In genomic region chr1:131573721-131574120, GRCm38 (mm10) we compare ENCODE assay signal across 8 mouse cellular contexts. TPM values are rescaled to one million over a fixed set of nuclear protein-coding genes. Genes with fewer than 3 reads are reported as not detected.
A peak's percentile ranks its signal among the peaks of the same experiment; 100 is the strongest.
DNase-seq lines count a peak whose midpoint lies in the region; ATAC-seq lines count a peak whose summit lies in the region.

No protein-coding gene starts in this region.

- no peaks in the 10 kb centered on the region for H3K9me3 ChIP-seq in hindbrain, embryonic 11.5 days (ENCODE audit: control insufficient read depth, low read length)
- no peaks in the 10 kb centered on the region for H3K9me3 ChIP-seq in hindbrain, embryonic 12.5 days (replicated peaks)
- H3K9me3 ChIP-seq in embryonic facial prominence, embryonic 14.5 days (ENCODE audit: control insufficient read depth, low read length) = no peaks in the 10 kb centered on the region
- no peaks in the 10 kb centered on the region for H3K9me3 ChIP-seq in liver, embryonic 15.5 days (replicated peaks)

- WGBS in hindbrain, embryonic 11.5 days = 94% methylated on average over 14 of the region's 14 CpGs
- 92% methylated on average over 14 of the region's 14 CpGs for WGBS in hindbrain, embryonic 12.5 days
- 90% methylated on average over 14 of the region's 14 CpGs for WGBS in embryonic facial prominence, embryonic 14.5 days
- WGBS in liver, embryonic 15.5 days (ENCODE audit: insufficient replicate concordance) = 67% methylated on average over 14 of the region's 14 CpGs

- H3K27me3 ChIP-seq in hindbrain, embryonic 11.5 days (ENCODE audit: control insufficient read depth, insufficient read depth, low read length) = no peaks in the 10 kb centered on the region
- no peaks in the 10 kb centered on the region for H3K27me3 ChIP-seq in hindbrain, embryonic 12.5 days
- no peaks in the 10 kb centered on the region for H3K27me3 ChIP-seq in embryonic facial prominence, embryonic 14.5 days (replicated peaks; ENCODE audit: control insufficient read depth, insufficient read depth, low read length)
- H3K27me3 ChIP-seq in liver, embryonic 15.5 days = no peaks in the 10 kb centered on the region

- no peaks in the 10 kb centered on the region for H3K4me1 ChIP-seq in hindbrain, embryonic 11.5 days (replicated peaks; ENCODE audit: control insufficient read depth, insufficient read depth, low read length)
- H3K4me1 ChIP-seq in hindbrain, embryonic 12.5 days = no peaks in the 10 kb centered on the region
- H3K4me1 ChIP-seq in embryonic facial prominence, embryonic 14.5 days (ENCODE audit: control insufficient read depth, insufficient read depth, low read length) = no peaks in the 10 kb centered on the region
- no peaks in the 10 kb centered on the region for H3K4me1 ChIP-seq in liver, embryonic 15.5 days (replicated peaks)

- peak; percentile 70 for DNase-seq in hindbrain, embryonic 11.5 days (ENCODE audit: low spot score)
- peak; percentile 57 for DNase-seq in 3134 (ENCODE audit: extremely low read depth, insufficient read length, low spot score)
- DNase-seq in ES-CJ7 (ENCODE audit: low read depth, low spot score) = peak; percentile 30
- DNase-seq in embryonic facial prominence, embryonic 14.5 days (ENCODE audit: low spot score) = peak; percentile 45
- DNase-seq in cerebellum, adult 11 months = no peak
- DNase-seq in urinary bladder, postnatal 14 days (ENCODE audit: low spot score) = no peak

- H3K4me3 ChIP-seq in hindbrain, embryonic 11.5 days (ENCODE audit: low read depth, low read length) = no peak overlapping the region
- H3K4me3 ChIP-seq in hindbrain, embryonic 12.5 days = no peak overlapping the region
- H3K4me3 ChIP-seq in embryonic facial prominence, embryonic 14.5 days (ENCODE audit: low read depth, low read length) = no peak overlapping the region
- H3K4me3 ChIP-seq in liver, embryonic 15.5 days (replicated peaks) = no peak overlapping the region

- H3K9ac ChIP-seq in hindbrain, embryonic 11.5 days (ENCODE audit: low read depth, low read length) = no peak overlapping the region
- H3K9ac ChIP-seq in hindbrain, embryonic 12.5 days = no peak overlapping the region
- no peak overlapping the region for H3K9ac ChIP-seq in embryonic facial prominence, embryonic 14.5 days (ENCODE audit: low read depth, low read length)
- H3K9ac ChIP-seq in liver, embryonic 15.5 days = no peak overlapping the region

- no peak for ATAC-seq in hindbrain, embryonic 11.5 days (ENCODE audit: low FRiP score)
- no peak for ATAC-seq in hindbrain, embryonic 12.5 days (ENCODE audit: low FRiP score)
- ATAC-seq in embryonic facial prominence, embryonic 14.5 days (ENCODE audit: low read depth) = no peak
- ATAC-seq in liver, embryonic 15.5 days (ENCODE audit: insufficient read depth) = peak; percentile 94

- no peak overlapping the region for H3K4me2 ChIP-seq in hindbrain, embryonic 11.5 days (replicated peaks; ENCODE audit: low read depth, low read length)
- H3K4me2 ChIP-seq in hindbrain, embryonic 12.5 days (replicated peaks) = no peak overlapping the region
- H3K4me2 ChIP-seq in embryonic facial prominence, embryonic 14.5 days (ENCODE audit: low read depth, low read length) = no peak overlapping the region
- H3K4me2 ChIP-seq in liver, embryonic 15.5 days = no peak overlapping the region

- no peaks in the 10 kb centered on the region for H3K36me3 ChIP-seq in hindbrain, embryonic 11.5 days (ENCODE audit: control insufficient read depth, insufficient read depth, low read length)
- H3K36me3 ChIP-seq in hindbrain, embryonic 12.5 days = no peaks in the 10 kb centered on the region
- H3K36me3 ChIP-seq in embryonic facial prominence, embryonic 14.5 days (ENCODE audit: control insufficient read depth, insufficient read depth, low read length) = no peaks in the 10 kb centered on the region
- H3K36me3 ChIP-seq in liver, embryonic 15.5 days (replicated peaks) = no peaks in the 10 kb centered on the region

- H3K27ac ChIP-seq in hindbrain, embryonic 11.5 days (ENCODE audit: low read depth, low read length) = no peak overlapping the region
- H3K27ac ChIP-seq in hindbrain, embryonic 12.5 days = no peak overlapping the region
- H3K27ac ChIP-seq in embryonic facial prominence, embryonic 14.5 days (replicated peaks; ENCODE audit: low read depth, low read length) = no peak overlapping the region
- no peak overlapping the region for H3K27ac ChIP-seq in liver, embryonic 15.5 days (replicated peaks)

RNA-seq across cellular contexts. Expression of gene Avpr1b, which starts 25.3 kb away (rescaled TPM):
- polyA plus RNA-seq in hindbrain, embryonic 11.5 days (2014; fragmentation: Nextera tagmentation; extraction: Ambion mirVana) = not detected in 2 replicates
- not detected in 2 replicates for polyA plus RNA-seq in hindbrain, embryonic 12.5 days (2016; fragmentation: Nextera tagmentation; extraction: Ambion mirVana)
- polyA plus RNA-seq in embryonic facial prominence, embryonic 14.5 days (2014; fragmentation: Nextera tagmentation; extraction: Ambion mirVana) = 0.05 and 0.08 TPM in 2 replicates
- not detected in 2 replicates for polyA plus RNA-seq in liver, embryonic 15.5 days (2015; fragmentation: Nextera tagmentation; extraction: Ambion mirVana)

RNA-seq across cellular contexts. Expression of gene Fam72a, which starts 46.0 kb away (rescaled TPM):
- polyA plus RNA-seq in hindbrain, embryonic 11.5 days (2014; fragmentation: Nextera tagmentation; extraction: Ambion mirVana) = 3.9 and 4.1 TPM in 2 replicates
- 2.8 and 3.2 TPM in 2 replicates for polyA plus RNA-seq in hindbrain, embryonic 12.5 days (2016; fragmentation: Nextera tagmentation; extraction: Ambion mirVana)
- polyA plus RNA-seq in embryonic facial prominence, embryonic 14.5 days (2014; fragmentation: Nextera tagmentation; extraction: Ambion mirVana) = 2.5 and 3.5 TPM in 2 replicates
- 1.3 and 1.5 TPM in 2 replicates for polyA plus RNA-seq in liver, embryonic 15.5 days (2015; fragmentation: Nextera tagmentation; extraction: Ambion mirVana)

RNA-seq across cellular contexts. Expression of gene Srgap2, which starts 46.6 kb away (rescaled TPM):
- polyA plus RNA-seq in hindbrain, embryonic 11.5 days (2014; fragmentation: Nextera tagmentation; extraction: Ambion mirVana) = 15.1 and 24.8 TPM in 2 replicates
- polyA plus RNA-seq in hindbrain, embryonic 12.5 days (2016; fragmentation: Nextera tagmentation; extraction: Ambion mirVana) = 16.9 and 23.1 TPM in 2 replicates
- 21.3 and 23.6 TPM in 2 replicates for polyA plus RNA-seq in embryonic facial prominence, embryonic 14.5 days (2014; fragmentation: Nextera tagmentation; extraction: Ambion mirVana)
- polyA plus RNA-seq in liver, embryonic 15.5 days (2015; fragmentation: Nextera tagmentation; extraction: Ambion mirVana) = 3.8 and 4.3 TPM in 2 replicates

Comparison
In these comparisons a context has a peak if more than half of its experiments do, and no peak if none do; other contexts are left out.
1. DNase-seq: peak in hindbrain, embryonic 11.5 days (single experiment), 3134 (single experiment), ES-CJ7 (single experiment) and embryonic facial prominence, embryonic 14.5 days (single experiment); none in cerebellum, adult 11 months (single experiment) and urinary bladder, postnatal 14 days (single experiment).